Mouse (Mus musculus) ES-E14 (cell line): ENCODE results near the gene Rcc2. TPM values are rescaled to one million over a fixed set of nuclear protein-coding genes. Genes with fewer than 3 reads are reported as not detected.

ENCODE experiments used
- DNase-seq: peaks from one replicate; pipeline ENCODE4 v3.0.0-alpha.2; 2013; ENCODE audit warnings: low read depth, low spot score
- H3K27ac ChIP-seq: 2 replicates; pipeline ENCODE4 v1.5.1; 2012; ENCODE audit warnings: low read depth, mild to moderate bottlenecking, low read length, moderate library complexity, mixed read lengths; ENCODE audit not compliant: poor library complexity, insufficient read depth, severe bottlenecking
- H3K36me3 ChIP-seq: 2 replicates; pipeline ENCODE4 v1.6.1; 2012; ENCODE audit warnings: mild to moderate bottlenecking, low read length, moderate library complexity, mixed read lengths; ENCODE audit not compliant: control insufficient read depth, poor library complexity, insufficient read depth, severe bottlenecking
- H3K4me1 ChIP-seq, 2 experiments: fragments of 150-350 bp in 1 of 2; sonication (generic) in 1 of 2; 2 replicates each; pipeline ENCODE4 v1.6.1; 2012; ENCODE audit warnings: low read length in 2 of 2, mild to moderate bottlenecking in 1 of 2, mixed read lengths in 1 of 2; ENCODE audit not compliant: control insufficient read depth in 2 of 2, insufficient read depth in 2 of 2, poor library complexity in 1 of 2
- H3K4me3 ChIP-seq, 2 experiments: fragments of 150-350 bp in 1 of 2; sonication (generic) in 1 of 2; 2 replicates each; pipeline ENCODE4 v1.5.1; 2012; ENCODE audit warnings: low read length in 2 of 2, low read depth in 1 of 2, mild to moderate bottlenecking in 1 of 2, mixed read lengths in 1 of 2; ENCODE audit not compliant: insufficient read depth in 1 of 2, poor library complexity in 1 of 2, severe bottlenecking in 1 of 2
- H3K9ac ChIP-seq: 2 replicates; pipeline ENCODE4 v1.6.1; 2012; ENCODE audit warnings: low read depth, mild to moderate bottlenecking, low read length, mixed read lengths; ENCODE audit not compliant: poor library complexity, insufficient read depth, severe bottlenecking
- H3K9me3 ChIP-seq: fragments of 150-350 bp; sonication (generic); 2 replicates; pipeline ENCODE4 v1.6.1; 2012; ENCODE audit warnings: low read depth, mild to moderate bottlenecking, low read length; ENCODE audit not compliant: control insufficient read depth, insufficient read depth
- CHD2 ChIP-seq: IDR thresholded peaks from 2 replicates; pipeline ENCODE4 v1.6.1; 2014; ENCODE audit warnings: mild to moderate bottlenecking, low read depth, low read length, inconsistent platforms
- HCFC1 ChIP-seq: IDR thresholded peaks from 2 replicates; pipeline ENCODE4 v1.6.1; 2012; ENCODE audit warnings: low read length, inconsistent platforms, borderline replicate concordance; ENCODE audit not compliant: insufficient read depth
- MAFK ChIP-seq: IDR thresholded peaks from 2 replicates; pipeline ENCODE4 v1.6.1; 2014; ENCODE audit warnings: mild to moderate bottlenecking, low read depth, low read length, inconsistent platforms; ENCODE audit not compliant: insufficient read depth
- ZC3H11A ChIP-seq: IDR thresholded peaks from 2 replicates; pipeline ENCODE4 v1.6.1; 2012; ENCODE audit warnings: low read depth, mild to moderate bottlenecking, inconsistent platforms, low read length, borderline replicate concordance
- ZNF384 ChIP-seq: IDR thresholded peaks from 2 replicates; pipeline ENCODE4 v1.6.1; 2012; ENCODE audit warnings: low read depth, low read length, inconsistent platforms
- in situ Hi-C, 2 experiments: fragments of 600-800 bp; cut with MboI; formaldehyde crosslinking; loops; one replicate each; pipeline ENCODE4 v1.15.1; 2025; ENCODE audit warnings: low sequenced_read_pairs in 2 of 2, inconsistent platforms in 1 of 2; ENCODE audit not compliant: unreplicated experiment in 2 of 2
- total RNA-seq: library from RNA; depleted of rRNA; stranded (reverse); fragments of 300-350 nt; gene quantifications from 2 replicates; pipeline ENCODE4 v1.2.3, GENCODE M21; 2012

Gene Rcc2
- total RNA-seq, 1 experiment, result 250 TPM

DNA sequence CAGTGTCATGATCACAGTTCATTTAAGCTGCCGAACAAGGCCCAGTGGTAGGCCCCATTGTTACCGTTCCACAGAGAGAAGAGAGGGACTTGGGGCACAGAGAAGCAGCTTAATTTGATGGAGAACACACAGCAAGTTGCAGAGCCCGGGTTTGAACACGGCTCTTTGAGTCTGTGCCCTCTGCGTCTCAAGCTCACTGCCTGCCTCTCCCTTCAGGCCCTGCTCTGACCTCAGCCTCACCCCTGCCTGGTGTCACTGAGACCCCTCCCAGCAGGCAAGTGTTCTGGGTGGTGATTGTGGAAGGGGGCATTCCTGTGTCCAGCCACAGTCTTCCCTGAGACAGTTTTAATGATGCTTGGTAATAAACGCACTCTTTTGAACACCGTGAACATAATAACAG lies 5.2 kb upstream of the Rcc2 start:
- Histone ChIP-seq H3K36me3 (no peaks in the 10 kb centered on the region), H3K9me3 (no peaks in the 10 kb centered on the region), H3K4me3 (no peak overlapping the region), H3K9ac (peak overlapping the region; percentile 0; the same call in 1 of the 2 replicates), H3K4me1 (peaks cover 2 to 18% of the 10 kb centered on the region in 2 experiments; a peak in 2 of 4 replicates), H3K27ac (peak overlapping the region; percentile 67)
- DNase-seq, result no peak
- TF ChIP-seq CHD2, result no peak
- TF ChIP-seq ZNF384, result no peak
- TF ChIP-seq ZC3H11A, result no peak
- TF ChIP-seq MAFK, result no peak
- TF ChIP-seq HCFC1, result no peak
- in situ Hi-C loops, result no loop called here

- H3K27ac ChIP-seq, result peak overlapping the region; percentile 63; the same call in 1 of the 2 replicates
- H3K9me3 ChIP-seq, result no peaks in the 10 kb centered on the region
- DNase-seq, result no peak
- TF ChIP-seq ZC3H11A, result no peak
- no peak for TF ChIP-seq ZNF384
- no peak for TF ChIP-seq HCFC1
- no peak for TF ChIP-seq CHD2
- no peak for TF ChIP-seq MAFK
- H3K9ac ChIP-seq, result no peak overlapping the region
- in situ Hi-C loops, result no loop called here
- H3K4me3 ChIP-seq, result peak overlapping the region in 1 of 2 experiments; percentile 17; a peak in 2 of 4 replicates
- H3K4me1 ChIP-seq, result peaks cover 0 to 13% of the 10 kb centered on the region in 2 experiments; a peak in 2 of 4 replicates
- no peaks in the 10 kb centered on the region for H3K36me3 ChIP-seq
These were observed 4.4 kb upstream of the Rcc2 start for GRCm38 (mm10) chr4:140695675-140696585.

DNA sequence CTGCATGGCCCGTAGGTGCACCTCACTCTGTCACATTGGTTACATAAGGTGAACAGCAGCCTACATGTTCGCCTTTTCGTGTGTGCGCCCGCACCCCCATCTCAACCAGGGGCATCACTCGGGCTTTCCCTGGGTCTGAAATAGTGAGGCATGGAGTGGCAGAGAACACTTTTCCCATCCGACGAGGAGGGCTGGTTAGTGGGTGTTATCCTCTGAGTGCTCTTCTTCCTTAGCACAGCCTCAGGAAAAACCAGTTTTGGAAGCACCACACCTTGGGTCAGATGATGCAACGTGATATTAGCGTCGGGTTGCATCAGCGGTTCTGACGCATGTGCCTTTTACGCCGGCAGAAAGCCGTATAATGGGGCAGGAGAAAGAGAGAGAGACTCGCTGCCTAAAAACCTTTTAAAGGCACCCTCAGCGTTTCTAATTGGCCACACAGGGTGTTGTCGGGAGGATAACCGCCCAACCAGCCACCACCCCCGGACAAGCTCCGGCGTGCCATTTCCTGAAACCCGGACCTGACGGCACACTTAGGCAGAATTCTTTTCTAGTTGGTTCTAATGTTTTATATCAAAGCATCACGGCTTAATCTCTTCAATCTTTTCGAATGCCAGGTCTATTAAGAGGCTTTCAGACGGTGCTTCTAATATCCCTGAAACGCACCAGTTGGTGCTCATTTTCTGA lies 757 bp upstream of the Rcc2 start:
- H3K9ac ChIP-seq, result peak overlapping the region; percentile 98

DNA sequence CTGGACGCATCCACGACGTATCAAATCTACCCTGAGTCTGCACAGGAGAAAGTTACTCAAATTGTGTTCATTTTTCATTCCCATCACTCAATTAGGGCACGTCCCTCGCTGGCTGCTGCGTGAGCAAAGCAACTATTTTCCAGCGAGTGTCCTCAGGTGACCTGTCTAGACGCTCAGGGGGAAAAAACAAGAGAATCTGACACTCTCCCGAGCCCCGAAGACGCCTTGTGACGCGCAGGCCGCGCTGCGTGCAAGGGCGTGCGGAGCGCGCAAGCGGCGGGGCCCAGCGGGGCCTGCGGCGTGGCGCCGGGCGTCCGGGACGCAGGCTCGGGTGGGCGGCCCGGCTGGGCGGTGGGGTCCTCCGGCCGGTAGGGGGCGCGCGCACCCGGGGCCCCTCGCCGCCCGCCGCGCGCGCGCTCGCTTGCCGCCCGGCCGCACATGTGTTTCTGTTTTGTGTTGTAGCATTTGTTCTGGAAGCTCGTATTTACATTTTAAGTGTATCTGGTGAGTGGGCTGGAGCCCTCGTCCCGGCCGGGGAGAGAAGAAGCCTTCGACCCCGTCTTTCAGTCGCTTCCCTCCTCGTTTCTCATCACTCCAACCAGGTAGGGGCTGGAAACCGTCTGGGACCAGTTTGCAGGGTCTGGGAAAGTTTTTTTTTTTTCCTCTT lies 841 bp downstream of the Rcc2 start:
- in situ Hi-C loops, result no loop called here
- H3K36me3 ChIP-seq, result peaks cover 32% of the 10 kb centered on the region
- peak overlapping the region; percentile 98 for H3K9ac ChIP-seq
- H3K4me3 ChIP-seq, result peak overlapping the region; percentile 75 to 99
- peak overlapping the region; percentile 97 for H3K27ac ChIP-seq
- TF ChIP-seq ZNF384 (no peak), HCFC1 (no peak), CHD2 (no peak), ZC3H11A (no peak), MAFK (no peak)
- H3K4me1 ChIP-seq, result peaks cover 0 to 26% of the 10 kb centered on the region in 2 experiments; a peak in 2 of 4 replicates
- no peaks in the 10 kb centered on the region for H3K9me3 ChIP-seq
- no peak for DNase-seq

More for the DNA sequence above, 757 bp upstream of the Rcc2 start:
- no peaks in the 10 kb centered on the region for H3K9me3 ChIP-seq
- in situ Hi-C loops, result no loop called here
- peak overlapping the region; percentile 97 for H3K27ac ChIP-seq
- TF ChIP-seq HCFC1, result peak; percentile 50; the same call in 1 of the 2 replicates
- TF ChIP-seq CHD2, result no peak
- H3K4me3 ChIP-seq, result peak overlapping the region; percentile 58 to 99
- peaks cover 16% of the 10 kb centered on the region for H3K36me3 ChIP-seq
- H3K4me1 ChIP-seq, result peaks cover 0 to 15% of the 10 kb centered on the region in 2 experiments; a peak in 2 of 4 replicates
- DNase-seq, result no peak
